Mouse (Mus musculus): ENCODE results near the gene Zfp791. TPM values are rescaled to one million over a fixed set of nuclear protein-coding genes. Genes with fewer than 3 reads are reported as not detected.

The Zfp791 gene
- polyA plus RNA-seq, 1 experiment, result not detected

DNA sequence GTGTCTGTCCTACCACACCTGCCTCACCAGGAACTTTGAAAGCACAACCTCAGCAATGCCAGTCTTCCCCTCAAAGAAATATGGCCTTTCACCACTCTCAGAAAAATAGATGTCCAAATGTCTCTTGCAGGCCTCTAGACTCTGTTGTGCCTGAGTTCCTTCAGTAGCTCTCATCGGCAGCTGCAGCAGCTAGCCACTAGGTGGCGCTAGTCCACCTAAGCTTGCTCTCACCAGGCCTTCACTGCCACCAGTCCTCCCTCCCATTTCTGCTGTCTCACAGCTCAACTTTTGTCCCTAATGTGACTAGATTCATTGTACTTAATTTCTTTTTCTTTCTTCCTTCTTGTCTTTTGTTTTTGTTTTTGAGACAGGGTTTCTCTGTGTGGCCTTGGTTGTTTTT lies 45.9 kb downstream of the Zfp791 start:
- Histone ChIP-seq H3K4me1 (ENCODE audit: control insufficient read depth, insufficient read depth, low read length) (peaks cover 25% of the 10 kb centered on the region), H3K4me3 (ENCODE audit: insufficient read depth, low read depth, low read length) (no peak overlapping the region), H3K27ac (ENCODE audit: insufficient read depth, low read depth, low read length) (no peak overlapping the region)
- TF ChIP-seq POLR2A (IDR thresholded peaks at IDR 0.05; ENCODE audit: insufficient read depth, low read depth, low read length) (no peak), CTCF (IDR thresholded peaks at IDR 0.05; ENCODE audit: insufficient read depth, low read depth, low read length) (peak; percentile 57)
- 0% methylated on average over 2 of the region's 2 CpGs for WGBS

DNA sequence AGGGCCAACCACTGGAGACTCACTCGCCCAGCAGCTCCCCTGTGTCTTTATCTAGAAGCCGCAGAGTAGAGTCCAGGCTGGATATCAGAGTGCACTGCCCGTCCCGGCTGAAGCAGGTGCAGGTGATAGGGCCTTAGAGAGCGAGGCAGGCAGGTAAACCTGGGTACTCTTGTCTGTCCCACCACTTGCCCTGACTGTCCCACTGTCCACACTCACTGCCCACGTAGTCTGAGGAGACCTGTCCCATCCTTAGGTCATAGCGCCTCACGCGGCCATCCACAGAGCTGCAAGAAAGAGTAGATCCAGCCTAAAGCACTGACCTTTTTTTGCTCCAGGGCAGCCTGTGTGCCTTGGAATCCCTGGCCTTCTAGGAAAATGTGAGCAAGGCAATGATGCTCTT lies 46.9 kb downstream of the Zfp791 start:
- Histone ChIP-seq H3K4me3 (ENCODE audit: insufficient read depth, low read depth, low read length) (no peak overlapping the region), H3K27ac (ENCODE audit: insufficient read depth, low read depth, low read length) (no peak overlapping the region), H3K4me1 (ENCODE audit: control insufficient read depth, insufficient read depth, low read length) (peaks cover 16% of the 10 kb centered on the region)
- no peak for TF ChIP-seq POLR2A (IDR thresholded peaks at IDR 0.05; ENCODE audit: insufficient read depth, low read depth, low read length)
- 0 out of 2 replicates have a peak, but pooled peaks have one; percentile 5 for TF ChIP-seq CTCF (IDR thresholded peaks at IDR 0.05; ENCODE audit: insufficient read depth, low read depth, low read length)
- 74% methylated on average over 9 of the region's 9 CpGs for WGBS

- WGBS, result 96% methylated on average over 10 of the region's 10 CpGs
- Histone ChIP-seq H3K27ac (ENCODE audit: insufficient read depth, low read depth, low read length) (no peak overlapping the region), H3K4me1 (ENCODE audit: control insufficient read depth, insufficient read depth, low read length) (peaks cover 13% of the 10 kb centered on the region), H3K4me3 (ENCODE audit: insufficient read depth, low read depth, low read length) (no peak overlapping the region)
- no peak for TF ChIP-seq CTCF (IDR thresholded peaks at IDR 0.05; ENCODE audit: insufficient read depth, low read depth, low read length)
- no peak for TF ChIP-seq POLR2A (IDR thresholded peaks at IDR 0.05; ENCODE audit: insufficient read depth, low read depth, low read length)
Observed at GRCm38 (mm10) chr8:85074617-85075016, 48.3 kb downstream of the Zfp791 start.

GRCm38 (mm10) chr8:85074167-85074566 lies 48.7 kb downstream of the Zfp791 start:
- Histone ChIP-seq H3K4me1 (ENCODE audit: control insufficient read depth, insufficient read depth, low read length) (peaks cover 10% of the 10 kb centered on the region), H3K27ac (ENCODE audit: insufficient read depth, low read depth, low read length) (no peak overlapping the region), H3K4me3 (ENCODE audit: insufficient read depth, low read depth, low read length) (no peak overlapping the region)
- TF ChIP-seq CTCF (IDR thresholded peaks at IDR 0.05; ENCODE audit: insufficient read depth, low read depth, low read length) (no peak), POLR2A (IDR thresholded peaks at IDR 0.05; ENCODE audit: insufficient read depth, low read depth, low read length) (no peak)
- 90% methylated on average over 10 of the region's 10 CpGs for WGBS

- no peak overlapping the region for H3K4me3 ChIP-seq (ENCODE audit: insufficient read depth, low read depth, low read length)
- no peak overlapping the region for H3K27ac ChIP-seq (ENCODE audit: insufficient read depth, low read depth, low read length)
- TF ChIP-seq CTCF (IDR thresholded peaks at IDR 0.05; ENCODE audit: insufficient read depth, low read depth, low read length) (no peak), POLR2A (IDR thresholded peaks at IDR 0.05; ENCODE audit: insufficient read depth, low read depth, low read length) (no peak)
- WGBS, result 91% methylated on average over 15 of the region's 15 CpGs
- peaks cover 10% of the 10 kb centered on the region for H3K4me1 ChIP-seq (ENCODE audit: control insufficient read depth, insufficient read depth, low read length)
Observed at GRCm38 (mm10) chr8:85073041-85073612, 49.8 kb downstream of the Zfp791 start.

- 20% methylated on average over 9 of the region's 9 CpGs for WGBS
- Histone ChIP-seq H3K27ac (ENCODE audit: insufficient read depth, low read depth, low read length) (no peak overlapping the region; the same call in 1 of the 2 replicates), H3K4me1 (ENCODE audit: control insufficient read depth, insufficient read depth, low read length) (peaks cover 10% of the 10 kb centered on the region), H3K4me3 (ENCODE audit: insufficient read depth, low read depth, low read length) (peak overlapping the region; percentile 80)
- TF ChIP-seq CTCF (IDR thresholded peaks at IDR 0.05; ENCODE audit: insufficient read depth, low read depth, low read length) (no peak), POLR2A (IDR thresholded peaks at IDR 0.05; ENCODE audit: insufficient read depth, low read depth, low read length) (no peak)
Observed at GRCm38 (mm10) chr8:85072364-85072929, 50.4 kb downstream of the Zfp791 start.

DNA sequence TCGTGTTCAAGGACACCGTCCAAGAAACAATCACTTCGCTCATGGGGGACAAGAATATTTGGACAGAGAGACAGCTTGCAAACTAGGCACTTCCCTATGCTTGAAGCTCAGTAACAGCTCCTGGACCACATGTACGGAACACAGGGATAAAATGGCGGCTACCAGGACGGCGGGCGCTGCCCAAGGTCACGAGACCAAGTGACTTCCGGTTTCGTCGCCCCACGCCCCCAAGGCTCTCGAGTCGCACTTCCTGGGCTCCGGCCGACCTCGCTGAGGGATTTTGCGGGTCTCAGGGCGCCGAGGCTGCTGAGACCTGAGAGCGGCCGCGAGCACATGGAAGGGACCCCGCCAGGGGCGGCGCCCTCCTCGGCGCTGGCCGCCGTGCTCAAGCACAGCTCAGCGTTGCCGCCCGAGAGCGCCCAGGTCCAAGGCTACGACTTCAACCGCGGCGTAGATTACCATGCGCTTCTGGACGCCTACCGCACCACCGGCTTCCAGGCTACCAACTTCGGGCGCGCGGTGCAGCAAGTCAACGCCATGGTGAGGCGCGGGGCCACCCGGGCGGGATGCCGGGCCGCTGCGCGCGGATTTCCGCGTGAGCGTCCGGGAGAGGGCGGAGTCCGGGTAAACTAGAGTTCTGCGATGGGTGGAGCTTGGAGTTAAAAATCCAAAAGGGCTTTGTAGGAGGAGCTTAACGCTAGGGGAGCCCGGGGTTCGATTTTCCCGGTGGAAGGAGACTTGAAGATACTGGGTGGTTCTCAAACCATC lies 51.2 kb downstream of the Zfp791 start, which contains the start of gene Dhps:
Gene Dhps (plus strand): TSS at position 244 of the 768 bp plus-strand sequence.
- H3K4me3 ChIP-seq (ENCODE audit: insufficient read depth, low read depth, low read length), result peak within 1 kb of the TSS; percentile 80
- TF ChIP-seq POLR2A (IDR thresholded peaks at IDR 0.05; ENCODE audit: insufficient read depth, low read depth, low read length) (peak; percentile 56), CTCF (IDR thresholded peaks at IDR 0.05; ENCODE audit: insufficient read depth, low read depth, low read length) (0 out of 2 replicates have a peak, but pooled peaks have one; percentile 19)
- H3K27ac ChIP-seq (ENCODE audit: insufficient read depth, low read depth, low read length), result peak within 1 kb of the TSS; percentile 78
- peaks cover 10% of the 10 kb centered on the region for H3K4me1 ChIP-seq (ENCODE audit: control insufficient read depth, insufficient read depth, low read length)
- WGBS, result under 1% methylated on average over 68 of the region's 68 CpGs

DNA sequence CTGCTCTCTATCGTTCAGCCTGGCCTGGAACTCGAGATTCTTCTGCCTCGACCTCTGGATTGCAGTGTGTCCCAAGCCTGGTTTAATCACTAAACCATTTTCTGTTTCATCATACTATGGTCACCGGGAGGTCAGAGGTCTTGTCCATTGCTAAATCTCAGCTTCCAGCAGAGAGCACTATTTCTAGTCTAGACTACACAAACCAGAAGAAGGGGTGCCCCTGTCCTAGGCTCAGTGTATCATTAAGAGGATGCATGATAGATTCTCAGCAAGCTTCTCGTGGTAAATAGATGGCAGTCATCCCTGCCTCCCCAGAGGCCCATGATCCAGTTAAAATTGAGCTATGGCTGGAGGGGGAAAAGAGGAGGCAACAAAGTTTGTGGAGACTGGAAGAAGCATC lies 51.9 kb downstream of the Zfp791 start:
- TF ChIP-seq CTCF (IDR thresholded peaks at IDR 0.05; ENCODE audit: insufficient read depth, low read depth, low read length) (no peak), POLR2A (IDR thresholded peaks at IDR 0.05; ENCODE audit: insufficient read depth, low read depth, low read length) (no peak)
- WGBS, result 78% methylated on average over 5 of the region's 5 CpGs
- Histone ChIP-seq H3K4me1 (ENCODE audit: control insufficient read depth, insufficient read depth, low read length) (peaks cover 10% of the 10 kb centered on the region), H3K27ac (ENCODE audit: insufficient read depth, low read depth, low read length) (peak overlapping the region; percentile 76), H3K4me3 (ENCODE audit: insufficient read depth, low read depth, low read length) (no peak overlapping the region)

DNA sequence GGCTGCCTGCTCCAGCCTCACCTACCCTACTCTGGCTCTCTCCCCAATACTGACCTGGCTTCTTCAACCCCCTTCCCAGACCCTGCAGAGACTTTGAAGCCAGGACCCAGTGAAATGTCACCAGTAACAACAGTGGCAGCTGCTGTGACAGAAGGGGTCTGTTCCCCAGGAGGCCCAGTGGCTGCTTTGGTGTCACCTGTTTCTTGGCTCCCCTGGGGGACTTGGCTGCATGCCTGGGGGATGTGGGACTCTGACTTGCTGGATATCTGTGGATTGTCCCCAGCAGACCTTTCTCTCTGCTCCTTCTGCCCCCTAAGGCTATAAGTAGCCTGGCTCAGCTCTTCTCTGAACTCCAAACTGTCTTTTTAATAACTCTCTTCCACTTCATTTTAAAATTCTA lies 54.9 kb downstream of the Zfp791 start, which contains the start of gene Gm5741:
Gene Gm5741 (minus strand): TSS at position 1 of the 400 bp plus-strand sequence.
- TF ChIP-seq CTCF (IDR thresholded peaks at IDR 0.05; ENCODE audit: insufficient read depth, low read depth, low read length), result no peak
- TF ChIP-seq POLR2A (IDR thresholded peaks at IDR 0.05; ENCODE audit: insufficient read depth, low read depth, low read length), result no peak
- H3K27ac ChIP-seq (ENCODE audit: insufficient read depth, low read depth, low read length), result no peak within 1 kb of the TSS
- peaks cover 7% of the 10 kb centered on the region for H3K4me1 ChIP-seq (ENCODE audit: control insufficient read depth, insufficient read depth, low read length)

More for the DNA sequence above, 54.9 kb downstream of the Zfp791 start, which contains the start of gene Gm5741:
- no peak within 1 kb of the TSS for H3K4me3 ChIP-seq (ENCODE audit: insufficient read depth, low read depth, low read length)
